Mouse (Mus musculus) bone marrow, adult 2 months (tissue): ENCODE data around the gene Tnfrsf11a. TPM values are rescaled to one million over a fixed set of nuclear protein-coding genes. Genes with fewer than 3 reads are reported as not detected.

ENCODE experiments used
- H3K27ac ChIP-seq: fragments of 200-500 bp; 2 replicates; pipeline ENCODE4 v1.5.1; 2012; ENCODE audit warnings: low read depth, mild to moderate bottlenecking, control low read depth, inconsistent platforms, low read length; ENCODE audit not compliant: control insufficient read depth, poor library complexity, insufficient read depth
- H3K4me1 ChIP-seq: fragments of 200-500 bp; 2 replicates; pipeline ENCODE4 v1.6.1; 2011; ENCODE audit warnings: low read length; ENCODE audit not compliant: control insufficient read depth, insufficient read depth
- H3K4me3 ChIP-seq: fragments of 200-500 bp; replicated peaks from 2 replicates; pipeline ENCODE3; 2011; ENCODE audit warnings: mild to moderate bottlenecking, low read depth, low read length, control low read depth; ENCODE audit not compliant: control insufficient read depth
- CTCF ChIP-seq: fragments of 200-500 bp; IDR thresholded peaks from 2 replicates; pipeline ENCODE4 v1.5.1; 2011; ENCODE audit warnings: low read length, control low read depth; ENCODE audit not compliant: control insufficient read depth, insufficient read depth
- POLR2A ChIP-seq: fragments of 200-500 bp; IDR thresholded peaks from 2 replicates; pipeline ENCODE4 v1.6.1; 2011; ENCODE audit warnings: low read depth, mild to moderate bottlenecking, control low read depth, low read length, borderline replicate concordance; ENCODE audit not compliant: control insufficient read depth
- WGBS: fragments of 180-500 bp; shearing (Covaris S2); methylation state at CpG from one replicate; pipeline ENCODE4 v1.1.7; 2018; 5-methylcytosine and 5-hydroxymethylcytosine counted together
- polyA plus RNA-seq: library from polyadenylated mRNA; stranded (reverse); fragments of >200 nt; gene quantifications from 2 replicates; pipeline ENCODE4 v1.2.4, GENCODE M21; 2011; ENCODE audit warnings: low replicate concordance; ENCODE audit not compliant: missing spikeins, insufficient read depth, insufficient read length

Tnfrsf11a gene
- polyA plus RNA-seq, 1 experiment, result 0.90 TPM

DNA sequence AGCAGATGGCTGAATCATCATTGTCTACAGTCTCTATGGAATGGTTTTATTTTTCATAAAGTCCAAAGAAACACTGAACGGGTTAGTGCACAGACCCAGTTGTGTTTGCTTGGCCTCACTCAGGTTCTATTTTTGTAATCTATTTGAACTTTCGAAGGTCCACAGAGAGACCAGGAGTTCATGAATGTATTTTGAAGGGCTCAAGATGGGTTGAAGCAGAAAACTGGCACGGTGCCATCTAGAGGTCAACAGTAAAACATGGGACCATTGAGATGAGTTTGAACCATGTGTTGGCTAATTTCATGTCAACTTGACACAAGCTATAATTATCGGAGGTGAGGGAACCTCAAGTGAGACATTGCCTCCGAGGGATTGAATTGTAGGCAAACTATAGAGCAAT, 105.1 kb downstream of the Tnfrsf11a start:
- 79% methylated on average over 5 of the region's 5 CpGs for WGBS
- Histone ChIP-seq H3K4me3 (no peak overlapping the region), H3K27ac (no peak overlapping the region), H3K4me1 (no peaks in the 10 kb centered on the region)
- TF ChIP-seq CTCF (no peak), POLR2A (no peak)

- TF ChIP-seq CTCF, result no peak
- Histone ChIP-seq H3K27ac (no peak overlapping the region), H3K4me1 (no peaks in the 10 kb centered on the region), H3K4me3 (no peak overlapping the region)
- 71% methylated on average over 5 of the region's 5 CpGs for WGBS
Measured at GRCm38 (mm10) chr1:105886358-105886757, 105.8 kb downstream of the Tnfrsf11a start.

DNA sequence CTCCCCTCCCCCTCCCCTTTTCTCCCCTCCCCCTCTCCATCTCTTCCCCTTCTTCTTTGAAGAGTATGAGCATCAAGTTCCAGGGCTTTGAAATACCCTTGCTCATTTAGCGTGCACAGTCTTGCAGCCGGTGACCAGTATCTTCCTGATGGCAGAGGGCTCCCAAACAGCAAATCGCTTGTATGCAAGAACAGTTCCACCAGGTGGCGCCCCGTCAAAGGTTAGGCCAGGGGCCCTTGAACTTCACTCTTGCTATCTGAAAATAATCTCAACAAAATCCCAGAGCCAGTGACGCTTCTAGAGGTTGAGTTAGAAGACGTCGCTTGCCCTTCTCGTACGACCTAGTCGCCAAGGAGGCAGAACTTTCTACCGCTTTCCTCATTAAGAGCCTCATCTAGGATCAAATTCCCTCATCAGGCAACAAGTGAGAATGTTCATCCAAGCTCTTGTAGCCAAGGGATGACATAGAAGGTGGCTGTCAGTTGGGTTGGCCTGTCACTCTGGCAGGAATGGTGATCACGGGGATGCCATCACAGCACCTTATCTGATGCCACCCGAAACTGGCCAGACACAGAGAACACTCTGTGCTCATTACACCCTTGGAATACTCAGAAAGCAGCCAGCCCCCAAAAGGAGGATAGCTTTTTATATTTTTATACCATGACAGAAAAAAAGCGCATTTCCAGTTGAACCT, 110.7 kb downstream of the Tnfrsf11a start:
- TF ChIP-seq POLR2A (no peak), CTCF (peak; percentile 77)
- Histone ChIP-seq H3K4me1 (no peaks in the 10 kb centered on the region), H3K27ac (no peak overlapping the region), H3K4me3 (no peak overlapping the region)
- WGBS, result 21% methylated on average over 15 of the region's 15 CpGs

- H3K4me1 ChIP-seq, result no peaks in the 10 kb centered on the region
- no peak overlapping the region for H3K4me3 ChIP-seq
- WGBS, result 78% methylated on average over 5 of the region's 5 CpGs
- no peak overlapping the region for H3K27ac ChIP-seq
- TF ChIP-seq POLR2A, result no peak
- TF ChIP-seq CTCF, result no peak
Measured at GRCm38 (mm10) chr1:105895019-105895418, 114.5 kb downstream of the Tnfrsf11a start.

Other genes with a start within 250 kb of the Tnfrsf11a start
- 2.5 and 18.2 TPM in 2 replicates for gene Pign, start 117.0 kb upstream of the Tnfrsf11a start, polyA plus RNA-seq
- gene Relch, start 116.9 kb upstream of the Tnfrsf11a start, polyA plus RNA-seq, result 15.2 and 25.6 TPM in 2 replicates
- 4.3 and 8.1 TPM in 2 replicates for gene Zcchc2, start 209.7 kb downstream of the Tnfrsf11a start, polyA plus RNA-seq